Mouse (Mus musculus): ENCODE results near the gene Ggct.

DNA sequence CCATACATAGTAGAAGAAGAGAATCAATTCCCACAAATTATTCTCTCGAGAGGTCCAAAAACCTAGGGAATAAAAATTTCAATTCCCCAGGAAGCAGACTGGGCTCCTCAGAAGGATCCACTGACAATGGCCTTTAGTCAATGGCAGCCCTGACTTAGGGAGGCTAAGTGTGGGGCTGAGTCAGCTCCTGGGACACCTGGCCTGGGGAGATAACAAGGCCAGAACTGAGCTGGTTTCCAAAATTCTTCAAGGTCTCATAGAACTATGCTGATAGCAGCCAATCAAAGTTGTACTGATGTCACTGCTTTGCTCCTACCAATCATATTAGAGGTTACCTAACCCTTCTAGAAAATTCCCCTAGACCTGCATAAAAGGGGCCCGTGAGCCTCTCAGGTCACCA is 29.2 kb downstream of the Ggct start:
- TF ChIP-seq CTCF (IDR thresholded peaks at IDR 0.05; ENCODE audit: low read depth, low read length) (no peak), POLR2A (IDR thresholded peaks at IDR 0.05; ENCODE audit: extremely low read depth, insufficient read depth, low read length) (no peak)
